Mouse (Mus musculus): Measurements from ENCODE around the gene Slfn9.

DNA sequence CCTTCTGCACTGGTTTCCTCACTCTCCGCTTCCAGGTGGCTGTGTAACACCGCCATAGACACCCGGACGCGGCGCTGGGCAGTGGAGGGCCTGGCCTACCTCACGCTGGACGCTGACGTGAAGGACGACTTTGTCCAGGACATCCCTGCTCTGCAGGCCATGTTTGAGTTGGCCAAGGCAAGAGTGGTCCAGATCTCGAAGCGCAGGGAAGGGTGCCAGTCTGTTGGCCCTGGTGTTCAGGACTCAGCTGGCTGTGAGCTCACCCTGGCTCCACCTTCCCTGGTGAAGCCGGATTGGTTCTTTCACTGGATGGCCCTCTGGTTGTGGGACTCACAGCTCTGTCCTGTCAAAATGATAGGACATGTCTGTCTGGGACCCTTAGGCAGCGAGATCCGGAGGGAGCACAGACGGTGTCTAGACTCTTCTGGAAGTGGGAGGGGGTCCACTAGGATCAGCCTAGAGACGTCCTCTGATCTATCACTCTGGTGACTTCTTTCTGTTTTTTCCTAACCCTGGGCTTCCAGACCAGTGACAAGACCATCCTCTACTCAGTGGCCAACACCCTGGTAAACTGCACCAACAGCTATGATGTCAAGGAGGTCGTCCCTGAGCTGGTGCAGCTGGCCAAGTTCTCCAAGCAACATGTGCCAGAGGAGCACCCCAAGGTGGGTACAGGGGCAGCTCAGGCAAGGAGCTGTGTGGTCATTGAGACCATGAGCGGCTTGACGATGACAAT is 62.6 kb downstream of the Slfn9 start:
- TF ChIP-seq CTCF (IDR thresholded peaks at IDR 0.05; ENCODE audit: low read depth, low read length) (no peak), POLR2A (IDR thresholded peaks at IDR 0.05; ENCODE audit: borderline replicate concordance, low read depth, low read length) (no peak)
